Mouse (Mus musculus): ENCODE results near the gene Pdzd2. TPM values are rescaled to one million over a fixed set of nuclear protein-coding genes. Genes with fewer than 3 reads are reported as not detected.

The Pdzd2 gene
- polyA plus RNA-seq, 1 experiment from 2014 or later = 29.0 TPM

DNA sequence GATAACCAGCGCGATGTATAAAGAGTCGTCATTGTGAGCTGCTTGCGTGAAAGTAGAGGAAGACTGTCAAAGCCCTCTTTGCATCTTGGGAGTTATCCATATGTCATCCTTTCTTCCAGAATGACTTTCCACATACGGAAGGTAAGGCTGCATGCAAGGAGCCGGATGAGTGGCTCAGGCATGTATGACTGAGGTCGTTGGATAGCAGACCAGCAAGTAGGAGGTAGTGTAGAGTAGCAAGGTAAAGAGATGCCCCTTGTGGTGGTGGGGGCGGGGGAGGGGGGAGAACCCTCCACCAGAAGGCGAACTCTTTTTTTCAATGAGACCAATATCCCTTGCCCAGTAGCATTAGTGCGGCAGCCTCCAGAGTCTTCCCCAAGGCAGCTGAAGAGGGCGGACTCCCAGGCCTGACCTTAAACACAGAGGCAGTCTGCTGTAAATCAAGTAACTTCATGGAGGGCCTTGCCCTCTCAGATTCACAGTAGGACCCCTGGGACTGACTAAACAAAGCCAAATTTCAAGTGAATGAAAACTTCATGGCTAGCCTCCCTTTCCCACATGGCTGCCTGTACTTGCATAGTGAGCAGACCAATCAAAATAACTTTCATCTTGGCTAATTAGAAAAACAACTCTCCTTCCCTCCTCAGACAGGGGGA is 22.7 kb upstream of the Pdzd2 start:
- no peak overlapping the region for H3K27ac ChIP-seq (ENCODE audit: low read length)
- H3K9ac ChIP-seq (replicated peaks; ENCODE audit: low read length) = no peak overlapping the region
- H3K4me2 ChIP-seq (replicated peaks; ENCODE audit: low read depth, low read length) = no peak overlapping the region
- WGBS = 54% methylated on average over 11 of the region's 11 CpGs
- H3K27me3 ChIP-seq (ENCODE audit: insufficient read depth, low read length) = no peaks in the 10 kb centered on the region
- peaks cover 9% of the 10 kb centered on the region; the same call in 1 of the 2 replicates for H3K4me1 ChIP-seq (ENCODE audit: insufficient read depth, low read length)
- no peaks in the 10 kb centered on the region for H3K36me3 ChIP-seq (ENCODE audit: insufficient read depth, low read length)
- H3K4me3 ChIP-seq (ENCODE audit: low read length) = no peak overlapping the region
- H3K9me3 ChIP-seq (ENCODE audit: low read length) = no peaks in the 10 kb centered on the region
- ATAC-seq (ENCODE audit: low FRiP score, low TSS enrichment) = peak; percentile 82

DNA sequence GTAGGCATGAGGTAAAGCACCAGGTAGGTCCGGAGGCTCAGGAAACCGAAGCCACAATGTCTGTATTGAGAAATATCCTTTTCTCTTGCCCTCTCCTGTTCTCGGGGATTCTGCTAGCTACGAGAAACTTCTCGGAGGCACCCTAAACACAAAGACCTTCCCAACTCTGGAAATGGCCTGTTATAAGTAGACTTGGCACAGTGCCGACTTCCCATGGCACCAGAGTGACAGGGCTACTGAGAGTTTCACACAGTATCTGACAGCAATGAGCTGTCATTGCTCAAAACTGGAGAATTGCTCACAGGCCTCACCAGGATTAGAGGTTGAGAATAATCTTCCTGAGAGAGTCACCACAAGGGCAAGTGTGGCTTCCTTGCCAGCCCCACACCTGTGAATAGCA is 21.0 kb upstream of the Pdzd2 start:
- H3K4me2 ChIP-seq (replicated peaks; ENCODE audit: low read depth, low read length) = no peak overlapping the region
- no peaks in the 10 kb centered on the region for H3K36me3 ChIP-seq (ENCODE audit: insufficient read depth, low read length)
- H3K27me3 ChIP-seq (ENCODE audit: insufficient read depth, low read length) = no peaks in the 10 kb centered on the region
- no peaks in the 10 kb centered on the region for H3K9me3 ChIP-seq (ENCODE audit: low read length)
- no peak overlapping the region for H3K27ac ChIP-seq (ENCODE audit: low read length)
- no peak overlapping the region for H3K4me3 ChIP-seq (ENCODE audit: low read length)
- H3K4me1 ChIP-seq (ENCODE audit: insufficient read depth, low read length) = peaks cover 9% of the 10 kb centered on the region; the same call in 1 of the 2 replicates
- 92% methylated on average over 6 of the region's 6 CpGs for WGBS
- no peak overlapping the region for H3K9ac ChIP-seq (replicated peaks; ENCODE audit: low read length)
- ATAC-seq (ENCODE audit: low FRiP score, low TSS enrichment) = no peak

DNA sequence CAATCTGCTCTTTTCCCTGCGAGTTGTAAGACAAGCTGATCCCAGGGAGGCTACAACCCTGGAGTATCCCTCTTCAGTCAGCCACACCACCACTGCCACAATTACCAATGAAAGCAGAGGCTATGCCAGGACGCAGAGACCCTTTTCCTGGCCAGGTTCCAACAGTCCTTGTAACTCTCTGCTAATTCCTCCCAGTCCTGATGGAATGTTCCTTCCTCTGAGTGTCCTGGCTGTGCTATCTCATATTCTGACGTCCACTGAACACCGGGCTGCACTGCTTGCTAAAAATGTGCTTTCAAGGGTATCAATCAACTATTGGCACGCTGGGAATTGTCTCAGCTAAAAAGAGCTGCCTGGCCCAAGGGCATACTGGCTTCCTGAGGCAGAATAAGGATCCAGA is 18.7 kb upstream of the Pdzd2 start:
- 53% methylated on average over 5 of the region's 5 CpGs for WGBS
- Histone ChIP-seq H3K4me1 (ENCODE audit: insufficient read depth, low read length) (peaks cover 7% of the 10 kb centered on the region; the same call in 1 of the 2 replicates), H3K9ac (replicated peaks; ENCODE audit: low read length) (no peak overlapping the region), H3K4me2 (replicated peaks; ENCODE audit: low read depth, low read length) (no peak overlapping the region), H3K36me3 (ENCODE audit: insufficient read depth, low read length) (no peaks in the 10 kb centered on the region), H3K27me3 (ENCODE audit: insufficient read depth, low read length) (no peaks in the 10 kb centered on the region), H3K27ac (ENCODE audit: low read length) (no peak overlapping the region), H3K9me3 (ENCODE audit: low read length) (no peaks in the 10 kb centered on the region), H3K4me3 (ENCODE audit: low read length) (no peak overlapping the region)
- ATAC-seq (ENCODE audit: low FRiP score, low TSS enrichment) = no peak

DNA sequence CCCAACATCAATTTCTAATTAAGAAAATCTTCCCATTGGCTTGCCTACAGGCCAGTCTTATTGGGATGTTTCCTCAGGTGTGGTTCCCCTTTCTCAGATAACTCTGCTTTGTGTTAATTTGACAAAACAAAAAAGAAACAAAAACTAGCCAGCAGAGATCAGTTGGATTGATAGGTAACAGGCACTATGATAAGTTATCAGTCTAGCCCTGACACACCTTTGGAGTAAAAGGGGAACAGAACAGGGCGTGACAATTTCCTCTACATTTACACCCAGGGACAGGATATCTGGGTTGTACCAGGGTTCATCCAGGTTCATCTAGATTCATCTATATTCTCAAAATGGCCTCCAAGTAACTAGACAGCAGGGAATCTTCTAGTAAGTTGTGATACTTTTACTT is 18.0 kb upstream of the Pdzd2 start:
- Histone ChIP-seq H3K27me3 (ENCODE audit: insufficient read depth, low read length) (no peaks in the 10 kb centered on the region), H3K4me3 (ENCODE audit: low read length) (no peak overlapping the region), H3K4me2 (replicated peaks; ENCODE audit: low read depth, low read length) (no peak overlapping the region), H3K27ac (ENCODE audit: low read length) (no peak overlapping the region), H3K4me1 (ENCODE audit: insufficient read depth, low read length) (peaks cover 4% of the 10 kb centered on the region; the same call in 1 of the 2 replicates), H3K36me3 (ENCODE audit: insufficient read depth, low read length) (no peaks in the 10 kb centered on the region), H3K9me3 (ENCODE audit: low read length) (no peaks in the 10 kb centered on the region), H3K9ac (replicated peaks; ENCODE audit: low read length) (no peak overlapping the region)
- ATAC-seq (ENCODE audit: low FRiP score, low TSS enrichment) = no peak
- 90% methylated on average over 1 of the region's 1 CpGs for WGBS

DNA sequence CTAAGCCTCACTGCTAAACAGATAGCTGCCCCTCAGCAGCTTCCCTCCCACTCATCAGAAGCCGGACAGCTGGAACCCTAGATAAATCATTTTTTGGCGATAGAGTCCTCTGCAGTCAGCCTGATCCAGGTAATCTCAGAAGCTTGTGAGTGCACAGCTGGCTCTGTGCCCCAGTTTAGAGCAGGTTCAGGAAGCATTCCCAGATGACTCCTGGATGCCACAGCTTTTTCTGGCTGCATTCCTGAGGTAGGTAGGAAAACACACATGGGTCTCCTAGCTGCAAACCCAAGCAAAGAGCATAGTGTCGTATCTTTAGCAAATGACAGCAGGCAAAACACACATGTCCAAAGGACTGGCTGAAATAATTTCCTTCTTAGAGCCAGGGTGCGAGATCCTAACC is 13.5 kb upstream of the Pdzd2 start:
- no peaks in the 10 kb centered on the region for H3K4me1 ChIP-seq (ENCODE audit: insufficient read depth, low read length)
- no peak overlapping the region for H3K27ac ChIP-seq (ENCODE audit: low read length)
- H3K9me3 ChIP-seq (ENCODE audit: low read length) = no peaks in the 10 kb centered on the region
- H3K36me3 ChIP-seq (ENCODE audit: insufficient read depth, low read length) = no peaks in the 10 kb centered on the region
- no peak overlapping the region for H3K4me3 ChIP-seq (ENCODE audit: low read length)
- H3K27me3 ChIP-seq (ENCODE audit: insufficient read depth, low read length) = no peaks in the 10 kb centered on the region
- no peak overlapping the region for H3K4me2 ChIP-seq (replicated peaks; ENCODE audit: low read depth, low read length)
- WGBS = 33% methylated on average over 4 of the region's 4 CpGs
- H3K9ac ChIP-seq (replicated peaks; ENCODE audit: low read length) = no peak overlapping the region
- ATAC-seq (ENCODE audit: low FRiP score, low TSS enrichment) = no peak

DNA sequence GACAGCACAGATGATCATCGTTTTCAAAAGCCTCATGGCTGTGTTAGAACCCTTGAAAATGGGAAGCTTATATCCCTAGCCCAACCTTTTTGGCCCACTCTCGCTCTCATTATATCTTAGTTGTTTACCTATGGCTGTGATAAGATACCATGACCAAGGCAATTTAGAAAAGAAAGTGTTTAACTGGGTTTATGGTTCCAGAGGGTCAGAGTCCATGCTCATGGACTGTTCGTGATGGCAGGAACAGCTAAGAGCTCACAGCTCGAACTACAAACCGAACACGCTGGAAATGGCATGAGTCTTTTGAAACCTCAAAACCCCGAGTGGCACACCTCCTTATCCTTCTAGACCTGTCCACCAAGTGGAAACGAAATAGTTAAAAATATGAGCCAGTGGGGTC is 11.2 kb upstream of the Pdzd2 start:
- Histone ChIP-seq H3K27me3 (ENCODE audit: insufficient read depth, low read length) (no peaks in the 10 kb centered on the region), H3K4me2 (replicated peaks; ENCODE audit: low read depth, low read length) (no peak overlapping the region), H3K36me3 (ENCODE audit: insufficient read depth, low read length) (no peaks in the 10 kb centered on the region), H3K27ac (ENCODE audit: low read length) (no peak overlapping the region), H3K9me3 (ENCODE audit: low read length) (no peaks in the 10 kb centered on the region), H3K4me3 (ENCODE audit: low read length) (no peak overlapping the region), H3K4me1 (ENCODE audit: insufficient read depth, low read length) (no peaks in the 10 kb centered on the region), H3K9ac (replicated peaks; ENCODE audit: low read length) (no peak overlapping the region)
- no peak for ATAC-seq (ENCODE audit: low FRiP score, low TSS enrichment)
- 90% methylated on average over 8 of the region's 8 CpGs for WGBS

DNA sequence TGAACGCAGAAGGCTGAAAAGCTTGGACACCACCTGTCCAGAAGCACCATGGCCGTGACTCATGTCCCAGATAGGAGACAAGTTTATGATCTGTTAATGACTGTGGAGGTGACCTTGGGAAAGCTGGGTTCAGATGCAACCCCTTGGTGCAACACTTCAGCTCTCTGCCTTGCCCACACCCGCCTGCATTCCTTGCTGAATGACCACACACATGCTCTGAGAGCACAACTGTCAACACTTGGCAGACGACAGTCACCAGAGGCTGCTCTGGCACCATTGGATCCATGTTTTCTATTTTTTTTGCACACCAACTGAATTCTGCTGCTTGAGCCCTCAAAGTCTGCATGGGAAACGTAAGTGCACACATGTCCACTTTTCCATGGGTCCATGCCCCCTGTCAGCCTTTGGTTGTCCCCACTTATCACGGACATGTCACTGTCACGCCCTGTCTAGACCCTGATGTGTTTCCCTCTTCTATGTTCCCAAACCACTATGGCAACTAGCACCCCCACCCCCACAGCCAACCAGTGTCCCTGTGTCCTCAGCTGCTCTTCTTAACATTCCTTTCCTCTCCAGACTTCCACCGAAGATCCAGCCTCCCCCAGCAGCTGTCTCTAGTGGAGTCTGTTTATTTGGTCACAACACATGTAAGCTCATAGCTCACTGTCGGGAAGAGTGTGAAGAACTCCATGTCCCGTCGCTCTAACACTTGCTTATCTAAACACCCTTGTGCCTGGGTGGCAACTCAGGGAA is 10.0 kb upstream of the Pdzd2 start:
- WGBS = 53% methylated on average over 11 of the region's 11 CpGs
- Histone ChIP-seq H3K27me3 (ENCODE audit: insufficient read depth, low read length) (no peaks in the 10 kb centered on the region), H3K36me3 (ENCODE audit: insufficient read depth, low read length) (no peaks in the 10 kb centered on the region), H3K4me2 (replicated peaks; ENCODE audit: low read depth, low read length) (no peak overlapping the region), H3K4me1 (ENCODE audit: insufficient read depth, low read length) (no peaks in the 10 kb centered on the region), H3K4me3 (ENCODE audit: low read length) (no peak overlapping the region), H3K9me3 (ENCODE audit: low read length) (no peaks in the 10 kb centered on the region), H3K27ac (ENCODE audit: low read length) (no peak overlapping the region), H3K9ac (replicated peaks; ENCODE audit: low read length) (no peak overlapping the region)
- ATAC-seq (ENCODE audit: low FRiP score, low TSS enrichment) = no peak

DNA sequence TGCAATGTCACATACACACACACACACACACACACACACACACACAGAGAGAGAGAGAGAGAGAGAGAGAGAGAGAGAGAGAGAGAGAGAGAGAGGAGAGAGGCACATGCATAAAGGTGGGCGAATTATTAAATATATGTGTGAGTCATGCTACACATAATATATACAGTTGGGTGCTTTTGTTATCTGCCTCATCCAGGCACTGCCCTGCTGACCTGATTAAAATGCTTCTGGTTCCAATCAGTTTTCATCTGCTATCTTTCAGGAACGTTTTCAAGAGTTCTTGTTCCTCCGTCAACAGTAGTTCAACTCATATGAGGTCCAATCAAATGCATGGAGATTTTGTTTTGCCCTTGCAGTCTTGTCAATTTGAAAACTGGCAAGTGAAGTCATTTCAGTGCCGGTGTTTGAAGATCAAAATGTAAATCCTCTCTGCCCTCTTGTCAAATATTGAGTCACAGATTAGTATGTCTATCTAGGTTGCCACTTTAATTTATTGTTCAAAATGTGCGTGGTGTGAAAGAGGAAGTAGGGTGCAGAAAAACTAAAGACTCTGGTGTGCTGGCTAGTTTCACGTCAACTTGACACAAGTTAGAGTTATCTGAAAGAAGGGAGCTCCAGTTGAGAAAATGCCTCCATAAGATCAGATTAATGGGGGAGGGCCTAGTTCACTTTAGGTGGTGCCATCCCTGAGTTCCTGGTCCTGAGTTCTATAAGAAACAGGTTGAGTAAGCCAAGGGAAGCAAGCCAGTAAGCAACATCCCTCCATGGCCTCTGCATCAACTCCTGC is 2.6 kb upstream of the Pdzd2 start:
- ATAC-seq (ENCODE audit: low FRiP score, low TSS enrichment) = no peak
- H3K27me3 ChIP-seq (ENCODE audit: insufficient read depth, low read length) = peaks cover 23% of the 10 kb centered on the region
- no peak overlapping the region for H3K4me3 ChIP-seq (ENCODE audit: low read length)
- H3K4me2 ChIP-seq (replicated peaks; ENCODE audit: low read depth, low read length) = no peak overlapping the region
- H3K9me3 ChIP-seq (ENCODE audit: low read length) = no peaks in the 10 kb centered on the region
- H3K27ac ChIP-seq (ENCODE audit: low read length) = no peak overlapping the region
- H3K4me1 ChIP-seq (ENCODE audit: insufficient read depth, low read length) = peaks cover 14% of the 10 kb centered on the region
- no peak overlapping the region for H3K9ac ChIP-seq (replicated peaks; ENCODE audit: low read length)
- no peaks in the 10 kb centered on the region for H3K36me3 ChIP-seq (ENCODE audit: insufficient read depth, low read length)
- 89% methylated on average over 6 of the region's 6 CpGs for WGBS

DNA sequence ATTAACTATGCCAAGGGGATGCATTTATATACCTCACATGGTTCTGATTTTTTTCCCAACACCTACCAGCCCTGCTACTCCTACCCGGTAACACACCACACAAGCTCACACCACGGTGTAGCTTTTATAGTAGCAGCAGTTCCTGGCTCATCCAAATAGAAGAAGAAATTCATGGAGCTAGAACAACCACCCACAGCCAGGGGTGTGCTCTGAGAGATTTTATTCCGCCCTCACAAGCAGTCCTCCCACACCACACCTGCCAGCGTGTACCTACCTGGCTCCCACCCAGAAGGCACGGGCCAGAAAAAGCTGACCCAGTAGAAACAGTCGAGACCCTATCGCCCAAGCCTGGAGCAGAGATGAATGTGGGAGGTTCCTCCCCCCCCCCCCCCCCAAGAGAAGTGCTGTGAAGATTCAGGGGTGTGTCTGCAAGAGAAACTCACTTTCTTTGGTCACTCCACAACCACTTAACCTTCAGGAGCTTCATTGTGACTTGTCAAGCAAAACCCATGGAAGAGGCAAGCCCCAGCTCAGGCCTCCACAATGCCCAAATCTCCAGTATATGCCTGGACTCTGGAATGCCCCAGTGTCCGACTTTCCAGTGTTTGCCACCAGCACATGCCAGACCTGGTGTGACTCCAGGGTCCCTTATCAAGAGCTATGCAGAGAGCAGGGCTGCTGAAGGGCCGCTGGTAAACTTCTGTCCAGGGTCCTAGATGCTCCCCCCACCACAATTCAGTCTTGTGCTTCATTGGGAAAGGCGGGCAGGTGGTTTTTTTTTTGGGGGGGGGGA is 1.2 kb downstream of the Pdzd2 start:
- Histone ChIP-seq H3K4me2 (replicated peaks; ENCODE audit: low read depth, low read length) (peak overlapping the region; percentile 93), H3K27ac (ENCODE audit: low read length) (no peak overlapping the region), H3K4me3 (ENCODE audit: low read length) (peak overlapping the region; percentile 62), H3K9ac (replicated peaks; ENCODE audit: low read length) (no peak overlapping the region; the same call in 1 of the 2 replicates), H3K4me1 (ENCODE audit: insufficient read depth, low read length) (peaks cover 14% of the 10 kb centered on the region), H3K36me3 (ENCODE audit: insufficient read depth, low read length) (no peaks in the 10 kb centered on the region), H3K9me3 (ENCODE audit: low read length) (no peaks in the 10 kb centered on the region), H3K27me3 (ENCODE audit: insufficient read depth, low read length) (peaks cover 26% of the 10 kb centered on the region)
- ATAC-seq (ENCODE audit: low FRiP score, low TSS enrichment) = no peak
- 31% methylated on average over 10 of the region's 10 CpGs for WGBS

Data from kidney, embryonic 16.5 days (tissue).